Mouse (Mus musculus) cerebral cortex, adult 2 months (tissue): ENCODE measurements around the gene Cd177.

Experiments
- WGBS: fragments of 180-500 bp; shearing (Covaris S2); methylation state at CpG from one replicate; pipeline ENCODE4 v1.1.7; 2018; 5-methylcytosine and 5-hydroxymethylcytosine counted together

The Cd177 gene

DNA sequence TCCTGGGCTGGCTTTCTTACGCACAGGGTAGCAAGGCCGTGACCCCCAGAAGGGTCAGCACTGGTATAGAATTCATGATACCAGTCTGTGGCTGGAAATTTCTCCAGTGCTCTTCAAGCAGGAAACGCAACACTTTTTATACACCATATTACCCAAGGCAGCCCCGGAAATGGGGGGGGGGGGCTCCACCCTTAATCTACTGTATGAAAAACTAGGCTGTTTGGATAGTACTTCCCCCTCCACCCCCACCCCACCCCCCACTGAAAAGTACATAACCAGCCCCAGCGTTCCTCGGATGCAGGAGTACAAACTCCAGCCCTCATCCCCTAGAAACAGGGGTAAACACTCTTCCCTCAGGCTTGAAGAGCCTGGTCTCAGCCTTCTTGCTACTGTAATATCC, at the start of gene Cd177:
Gene Cd177 (minus strand): TSS at position 101 of the 400 bp plus-strand sequence.
- WGBS = 89% methylated on average over 6 of the region's 6 CpGs

DNA sequence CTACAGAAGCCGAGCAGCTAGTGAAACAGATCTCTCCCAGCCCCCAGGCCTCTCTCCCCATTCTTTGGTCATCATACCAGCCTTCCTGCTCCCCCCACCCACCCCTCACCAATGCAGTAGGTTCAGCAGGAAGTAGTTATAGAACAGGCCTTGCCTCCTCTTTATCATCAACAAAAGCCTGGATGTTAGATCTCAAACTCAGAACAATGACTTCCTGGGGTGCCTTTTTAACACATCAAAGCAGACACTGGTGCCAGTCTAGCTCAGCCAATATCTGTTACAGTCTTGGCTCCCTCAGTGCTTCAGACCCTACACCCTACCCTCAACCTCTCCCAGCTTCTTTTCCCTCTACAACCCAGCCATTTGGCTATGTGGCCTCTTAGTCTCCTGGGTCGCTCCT, 48.9 kb upstream of the Cd177 start:
- WGBS = 72% methylated on average over 2 of the region's 2 CpGs

DNA sequence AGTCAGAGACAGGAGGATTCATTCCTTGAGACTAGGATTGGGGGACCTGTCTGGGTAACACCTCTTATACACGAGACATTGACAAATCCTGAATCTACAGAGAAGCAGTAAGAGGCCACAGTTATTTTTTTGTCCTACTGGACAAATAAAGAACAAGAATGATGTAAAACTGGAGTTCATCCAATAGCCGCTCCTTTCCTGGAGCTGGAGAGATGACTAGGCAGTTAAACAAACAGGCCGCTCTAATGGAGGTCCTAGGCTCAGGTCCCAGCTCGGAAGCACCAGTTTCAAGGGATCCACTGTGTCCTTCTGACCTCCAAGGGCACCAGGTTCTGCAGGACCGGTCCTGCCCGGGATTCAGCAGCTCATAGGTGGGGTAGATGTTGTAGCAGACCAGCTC, 44.7 kb upstream of the Cd177 start:
- 46% methylated on average over 6 of the region's 6 CpGs for WGBS

DNA sequence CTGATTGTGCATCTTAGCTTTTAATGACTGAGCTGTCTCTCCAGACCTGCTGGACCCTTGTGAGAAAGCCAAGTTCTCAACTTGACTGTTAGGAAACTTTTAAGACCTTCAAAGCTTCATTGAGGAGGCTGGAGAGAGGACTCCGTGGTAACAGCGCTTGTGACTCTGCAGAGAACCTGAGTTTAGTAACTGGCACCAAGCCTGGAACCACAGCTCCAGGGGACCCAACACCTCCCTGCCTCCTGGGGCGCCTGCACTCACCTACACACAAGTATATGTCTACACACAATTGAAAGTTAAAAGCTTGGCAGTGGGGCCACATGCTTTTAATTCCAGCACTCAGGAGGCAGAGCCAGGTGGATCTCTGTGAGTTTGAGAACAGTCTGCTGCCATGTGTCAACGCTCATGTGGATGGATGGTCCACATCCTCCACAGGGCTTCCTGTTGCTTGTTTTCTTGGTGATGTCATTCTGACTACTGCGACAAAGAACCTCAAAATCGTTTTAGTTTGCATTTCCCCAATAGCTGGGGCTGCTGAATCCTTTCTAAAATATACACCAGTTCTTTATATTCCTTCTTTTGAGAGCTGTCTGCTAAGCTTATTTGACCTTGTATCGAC, 42.1 kb upstream of the Cd177 start:
- 63% methylated on average over 7 of the region's 7 CpGs for WGBS

DNA sequence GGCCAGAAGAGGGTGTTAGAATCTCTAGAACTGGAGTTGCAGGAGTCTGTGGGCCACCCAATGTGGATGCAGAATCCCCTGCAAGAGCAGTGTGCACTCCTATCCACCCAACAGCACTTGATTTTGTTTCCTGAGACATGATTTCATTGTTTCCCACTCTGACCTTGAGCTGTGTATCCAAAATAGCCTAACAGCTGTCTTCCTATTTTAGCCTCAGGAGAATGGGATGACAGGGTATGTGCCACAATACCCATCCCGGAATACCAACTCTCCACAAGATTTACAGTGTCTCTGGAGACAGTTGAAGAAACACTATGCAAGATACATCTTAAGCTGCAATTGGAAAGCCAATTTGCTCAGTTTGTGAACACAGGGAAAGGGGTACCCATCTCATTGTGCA, 37.8 kb upstream of the Cd177 start:
- WGBS = 86% methylated on average over 1 of the region's 1 CpGs

DNA sequence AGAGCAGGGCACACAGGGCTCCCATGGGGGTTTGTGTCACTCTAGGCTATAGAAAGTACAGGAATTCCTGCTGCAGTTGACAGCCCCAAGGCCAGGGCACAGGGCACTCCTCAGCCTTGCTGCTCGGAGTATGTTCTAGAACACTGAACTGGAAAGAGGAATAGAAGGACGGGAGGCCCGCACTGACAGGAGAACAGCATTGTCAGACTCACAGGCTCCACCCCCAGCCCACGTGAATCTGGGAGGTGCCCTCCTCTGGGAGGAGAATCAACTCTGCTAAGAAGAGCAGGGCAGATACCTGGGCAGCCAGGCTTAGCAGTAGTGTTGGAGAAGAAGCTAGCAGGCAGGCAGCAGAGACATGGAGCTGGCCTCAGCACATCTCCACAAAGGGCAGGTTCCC, 16.8 kb upstream of the Cd177 start, which contains the start of gene Ceacam10:
Gene Ceacam10 (plus strand): TSS at position 289 of the 400 bp plus-strand sequence.
- WGBS = 59% methylated on average over 4 of the region's 4 CpGs

DNA sequence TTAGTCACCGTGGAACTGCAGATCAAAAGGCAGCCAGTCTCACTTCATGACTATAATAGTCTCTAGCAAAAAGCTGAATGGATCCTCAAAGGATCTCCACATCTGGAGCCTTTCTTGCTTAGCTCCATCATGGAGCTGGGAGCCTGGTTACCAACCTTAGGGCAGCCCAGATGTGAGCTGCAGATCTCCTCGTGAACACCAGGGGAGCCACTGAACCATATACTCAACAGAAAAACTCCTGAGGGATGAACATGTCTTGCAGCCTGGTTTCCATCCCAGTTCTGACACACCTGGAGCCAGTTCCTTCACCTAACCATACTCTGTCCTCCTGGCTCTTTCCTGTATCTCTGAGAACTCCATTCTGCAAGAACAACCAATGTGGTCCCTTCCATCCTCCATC, 16.0 kb upstream of the Cd177 start:
- 69% methylated on average over 2 of the region's 2 CpGs for WGBS

DNA sequence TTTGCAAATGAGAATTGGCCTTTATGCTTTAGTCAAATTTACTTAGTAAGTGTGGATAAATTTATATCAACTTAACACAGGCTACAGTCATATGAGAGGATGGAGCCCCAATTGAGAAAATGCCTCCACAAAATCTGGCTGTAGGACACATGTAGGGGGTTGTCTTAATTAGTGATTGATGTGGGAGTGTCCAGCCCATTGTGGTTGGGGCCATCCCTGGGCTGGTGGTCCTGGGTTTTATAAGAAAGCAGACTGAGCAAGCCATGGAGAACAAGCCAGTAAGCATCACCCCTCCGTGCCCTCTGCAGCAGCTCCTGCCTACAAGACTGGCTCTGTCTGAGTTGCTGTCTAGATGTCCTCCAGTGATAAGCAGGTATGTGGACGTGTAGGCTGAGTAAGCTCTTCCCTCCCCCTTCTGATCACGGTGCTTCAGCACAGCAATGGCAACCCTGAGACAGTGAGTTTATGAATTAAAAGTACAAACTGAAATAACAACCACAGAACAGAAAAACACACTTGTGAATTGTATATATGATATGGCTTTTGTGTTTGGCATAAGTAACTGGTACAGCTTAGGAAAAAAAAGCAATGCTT, 13.9 kb upstream of the Cd177 start:
- 42% methylated on average over 3 of the region's 3 CpGs for whole genome bisulfite sequencing

DNA sequence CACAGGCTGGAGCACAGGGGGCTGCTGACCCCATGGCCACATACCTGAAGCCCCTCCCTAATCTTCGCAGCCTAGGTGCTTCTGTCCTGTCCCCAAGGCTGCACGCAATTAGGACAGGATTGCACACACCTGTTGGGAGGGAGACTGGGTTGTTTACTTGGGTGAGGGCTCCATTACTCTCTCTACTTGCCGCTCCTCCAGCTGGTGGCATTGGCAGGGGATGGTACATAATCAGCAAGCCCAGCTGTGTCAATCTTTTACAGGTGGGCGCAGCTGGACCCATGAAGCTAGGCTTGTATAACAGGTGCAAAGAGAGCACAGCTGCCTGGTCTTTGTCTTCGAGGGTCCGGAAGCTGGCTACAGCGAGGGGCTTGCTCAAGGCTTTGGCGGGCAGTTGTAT, 2.5 kb upstream of the Cd177 start:
- WGBS = 94% methylated on average over 8 of the region's 8 CpGs

DNA sequence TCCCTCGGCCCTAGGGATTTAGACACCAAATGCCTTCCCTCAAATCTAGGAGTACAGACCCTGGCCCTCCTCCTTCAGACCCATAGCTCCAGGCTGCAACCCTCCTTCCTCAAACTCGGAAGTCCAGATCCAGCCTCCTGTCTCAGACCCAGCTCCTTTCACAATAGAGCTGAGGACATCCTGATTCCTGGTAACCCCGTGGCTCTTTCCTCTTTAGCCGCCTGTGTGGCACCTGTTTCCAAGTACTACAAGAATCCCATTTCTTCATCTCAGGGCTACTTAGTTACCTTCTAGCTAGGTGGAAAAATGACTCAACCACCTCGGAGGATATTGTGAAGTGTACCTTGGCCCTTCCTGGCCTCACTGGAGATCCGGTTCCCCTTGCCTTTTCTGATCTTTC, 1.1 kb upstream of the Cd177 start:
- WGBS = 82% methylated on average over 6 of the region's 6 CpGs

DNA sequence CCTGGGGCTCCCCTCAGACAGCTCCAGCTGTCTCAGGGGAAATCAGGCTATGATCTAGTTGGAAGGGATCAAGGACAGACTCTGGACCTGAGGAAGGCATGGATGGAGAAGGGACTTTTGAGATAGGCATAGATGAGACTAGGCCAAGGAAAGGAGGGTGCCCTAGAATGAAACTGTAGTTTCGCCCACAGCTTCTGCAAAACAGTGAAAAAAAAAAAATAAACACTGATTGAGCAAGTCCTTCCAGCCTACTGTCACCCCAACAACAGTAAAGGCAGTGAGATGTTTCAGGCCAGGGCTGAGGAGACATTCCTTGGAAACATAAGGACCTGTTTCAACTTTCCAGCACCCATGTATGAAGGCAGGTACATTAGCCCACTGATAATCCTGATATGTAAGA, 1.6 kb downstream of the Cd177 start:
- WGBS = 92% methylated on average over 1 of the region's 1 CpGs

DNA sequence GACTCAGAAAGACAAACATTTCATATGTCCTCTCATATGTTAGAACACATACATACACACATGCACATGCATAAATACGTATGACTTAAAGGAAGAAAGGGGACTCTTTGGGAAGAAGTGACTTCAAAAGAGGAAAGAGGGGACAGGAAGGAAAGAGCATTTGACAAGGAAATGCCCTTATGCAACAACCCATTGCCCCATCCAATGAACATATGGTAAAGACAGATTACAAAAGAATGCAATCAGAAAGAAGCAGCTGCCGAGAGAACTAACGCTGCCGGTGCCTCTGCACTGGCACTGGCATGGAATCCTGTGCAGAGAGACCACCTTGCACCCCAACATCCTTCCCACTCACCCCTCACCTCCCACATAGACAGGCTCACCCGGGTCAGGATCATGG, 6.6 kb downstream of the Cd177 start:
- 69% methylated on average over 5 of the region's 5 CpGs for WGBS

DNA sequence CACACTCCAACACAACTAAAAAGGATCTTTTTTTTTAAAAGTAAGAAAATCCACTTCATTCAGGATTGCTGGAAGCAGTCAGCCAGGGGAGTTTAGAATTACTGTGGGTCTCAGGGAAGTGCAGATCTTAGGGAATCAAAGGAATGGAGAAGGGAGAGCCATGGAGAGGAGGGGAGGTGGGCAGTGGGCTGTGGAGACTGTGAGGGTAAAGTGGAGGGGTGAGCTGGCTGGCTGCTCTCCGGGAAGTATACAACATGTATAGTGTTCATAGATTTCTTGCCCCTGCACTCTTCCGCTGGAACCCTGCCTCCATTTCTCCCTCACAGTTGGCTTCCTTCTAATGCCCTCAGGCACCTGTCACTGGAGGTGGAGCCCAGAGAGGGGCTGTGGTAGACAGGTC, 8.5 kb downstream of the Cd177 start:
- 95% methylated on average over 2 of the region's 2 CpGs for WGBS

DNA sequence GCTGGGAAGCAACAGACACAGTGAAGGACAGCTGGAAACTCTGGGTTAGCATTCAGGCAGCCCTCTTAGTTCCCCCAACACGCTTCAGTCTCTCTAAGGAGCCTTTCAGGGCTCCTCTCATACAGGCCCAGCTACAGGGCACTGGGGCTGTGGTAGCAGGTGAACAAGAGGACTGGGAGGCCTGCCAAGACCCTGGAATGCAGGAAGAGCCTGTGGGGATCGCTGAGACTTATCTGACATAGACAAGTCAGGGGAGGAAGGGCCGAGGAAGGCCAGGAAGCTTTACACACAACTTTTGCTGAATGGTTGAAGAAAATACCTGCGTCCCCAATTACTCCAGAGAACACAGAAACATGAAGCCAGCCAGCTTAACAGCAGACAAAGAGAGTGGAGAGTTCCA, 9.4 kb downstream of the Cd177 start:
- WGBS = 50% methylated on average over 4 of the region's 4 CpGs

DNA sequence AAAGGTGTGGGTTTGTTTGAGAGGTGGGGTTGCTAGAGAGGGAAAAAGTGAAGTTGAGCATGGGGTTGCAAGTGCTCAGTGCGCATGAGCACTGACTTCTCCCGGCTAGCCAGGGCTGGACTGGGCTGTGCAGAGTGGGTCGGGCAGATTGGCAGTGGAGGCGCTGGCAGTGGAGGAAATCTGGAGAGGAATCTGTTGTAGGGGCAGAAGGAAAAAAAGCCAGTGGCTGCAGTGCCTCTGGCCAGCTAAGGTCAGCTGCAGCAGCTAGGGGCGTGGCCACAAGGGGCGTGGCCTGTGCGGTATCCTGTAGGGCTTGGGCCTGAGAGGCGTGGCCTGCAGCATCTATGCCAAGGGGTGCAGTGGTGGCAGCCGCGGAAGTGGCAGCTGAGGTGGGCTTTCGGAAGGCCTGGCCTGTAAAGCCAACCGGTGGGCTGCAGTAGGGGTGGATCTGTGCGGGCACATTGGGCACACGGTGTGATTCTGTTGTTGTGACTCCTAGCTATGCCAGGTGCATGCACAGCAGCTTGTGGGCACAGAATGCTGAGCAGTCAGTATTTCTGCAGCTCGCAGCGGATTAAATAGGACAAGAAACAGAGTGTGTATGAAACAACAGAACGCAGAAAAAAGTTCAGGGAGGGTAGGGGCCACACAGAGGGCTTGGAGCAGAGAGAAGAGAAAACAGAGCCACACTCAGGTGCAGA, 24.0 kb downstream of the Cd177 start:
- WGBS = 24% methylated on average over 17 of the region's 17 CpGs

DNA sequence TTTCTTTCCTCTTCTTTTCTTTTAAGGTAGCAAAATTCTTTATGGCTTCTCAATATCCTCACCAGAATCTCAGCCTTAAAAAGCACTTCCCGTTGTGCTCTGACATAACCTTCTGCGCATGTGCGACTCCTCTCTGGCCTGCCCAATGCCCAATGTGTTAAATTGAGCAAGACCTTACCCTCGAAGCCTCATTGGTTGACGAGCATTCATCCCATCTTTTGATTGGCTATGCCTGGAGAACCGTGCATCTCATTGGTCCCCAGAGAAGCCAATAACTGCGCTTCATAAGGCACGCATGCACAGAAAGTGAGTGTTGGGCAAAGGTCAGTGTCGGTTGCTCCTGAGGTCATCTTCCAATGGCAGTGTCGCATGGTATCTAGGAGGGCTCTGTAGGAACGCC, 33.3 kb downstream of the Cd177 start, which contains the start of gene Gm4763:
Gene Gm4763 (minus strand): TSS at position 101 of the 400 bp plus-strand sequence.
- 90% methylated on average over 11 of the region's 11 CpGs for WGBS

DNA sequence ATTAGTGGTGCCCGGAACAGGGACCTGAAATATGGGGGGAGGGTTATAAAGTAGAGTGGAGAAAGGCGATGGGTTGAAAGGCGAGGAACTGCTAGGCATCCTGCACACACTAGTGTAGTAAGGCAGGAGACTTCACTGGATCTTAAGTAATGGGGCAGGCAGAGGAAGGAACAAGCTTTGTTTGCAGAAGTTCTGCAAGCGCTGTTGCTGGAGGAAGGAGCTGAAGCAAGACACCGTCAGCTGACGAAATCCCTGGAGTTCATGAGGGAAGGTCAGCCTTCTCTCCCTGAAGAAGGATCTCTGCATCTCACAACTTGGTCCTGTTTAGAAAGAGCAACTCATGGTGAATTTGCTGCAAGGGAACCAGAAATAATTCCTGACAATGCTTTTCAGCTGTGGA, 45.1 kb downstream of the Cd177 start:
- WGBS = 68% methylated on average over 6 of the region's 6 CpGs

DNA sequence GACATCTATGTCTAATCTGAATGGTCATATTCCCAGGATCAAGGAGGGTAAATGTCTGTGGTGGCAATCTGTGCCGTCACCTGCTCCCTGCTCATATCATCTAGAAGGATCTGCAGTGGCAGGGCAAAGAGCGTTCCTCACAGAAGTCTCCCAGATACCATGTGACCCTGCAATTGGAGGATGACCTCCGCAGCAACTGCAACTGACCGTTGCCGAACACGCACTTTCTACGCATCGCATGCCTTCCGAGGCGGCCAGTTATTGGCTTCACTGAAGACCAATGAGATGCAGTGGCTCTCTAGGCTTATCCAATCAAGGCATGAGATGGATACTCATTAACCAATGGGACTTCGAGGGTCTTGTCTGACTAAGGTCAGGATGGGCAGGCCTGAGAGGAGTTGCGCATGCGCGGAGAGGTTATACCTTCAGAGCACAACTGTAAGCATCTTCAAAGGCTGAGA, 51.2 kb downstream of the Cd177 start, which contains the start of gene BC049730:
Gene BC049730 (plus strand): TSS at position 411 of the 461 bp plus-strand sequence.
- 96% methylated on average over 14 of the region's 14 CpGs for WGBS

DNA sequence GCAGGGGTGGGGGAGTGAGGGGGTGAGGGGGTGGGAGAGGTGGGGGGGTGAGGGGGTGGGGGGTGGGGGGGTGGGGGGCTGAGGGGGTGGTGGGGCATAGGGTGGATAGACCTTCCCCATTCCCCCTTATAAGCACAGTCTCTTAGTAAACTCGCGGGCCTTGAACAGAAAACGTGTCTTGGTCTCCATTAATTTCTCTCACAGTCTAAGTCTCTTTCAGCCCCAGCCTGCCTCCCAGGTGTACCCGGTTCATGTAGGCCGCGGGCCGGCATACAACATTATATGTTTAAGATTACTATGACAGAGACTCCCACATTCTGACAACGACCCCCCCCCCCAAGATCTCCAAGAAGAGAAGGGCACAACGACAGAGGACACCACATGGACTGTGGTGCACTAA, 57.3 kb downstream of the Cd177 start:
- WGBS = 88% methylated on average over 9 of the region's 9 CpGs

DNA sequence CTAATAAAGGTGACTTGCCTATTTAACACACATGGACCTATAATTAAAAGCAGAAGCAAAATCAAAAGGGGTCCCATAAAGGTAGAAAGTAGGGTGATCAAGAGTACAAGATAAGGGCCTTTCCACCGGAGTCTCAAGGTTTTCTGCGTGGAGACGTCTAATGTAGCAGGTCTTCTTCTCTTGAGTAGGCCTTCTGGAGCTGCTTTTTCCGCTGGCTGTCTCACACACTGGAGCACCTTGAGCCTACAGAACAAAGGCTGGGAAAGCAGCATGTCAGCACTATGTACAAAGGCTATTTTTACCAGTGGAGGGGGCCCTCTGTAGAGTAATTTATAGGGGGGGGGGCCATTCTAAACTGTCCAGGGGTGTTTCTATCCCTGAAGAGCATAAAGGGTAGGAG, 62.2 kb downstream of the Cd177 start:
- WGBS = 98% methylated on average over 4 of the region's 4 CpGs
